Mouse (Mus musculus) macrophage (primary cell): ENCODE results near the gene Get4. TPM values are rescaled to one million over a fixed set of nuclear protein-coding genes. Genes with fewer than 3 reads are reported as not detected.

ENCODE experiments used
- H3K27ac ChIP-seq: fragments of 350-480 bp; formaldehyde crosslinking; 2 replicates; pipeline ENCODE4 v1.9.0; 2021
- H3K36me3 ChIP-seq: fragments of 350-480 bp; formaldehyde crosslinking; 2 replicates; pipeline ENCODE4 v1.9.0; 2021; ENCODE audit errors: inconsistent target
- H3K4me3 ChIP-seq: fragments of 350-480 bp; formaldehyde crosslinking; 2 replicates; pipeline ENCODE4 v1.9.0; 2021; ENCODE audit errors: inconsistent target
- H3K79me2 ChIP-seq: fragments of 350-480 bp; formaldehyde crosslinking; 2 replicates; pipeline ENCODE4 v1.9.0; 2021; ENCODE audit errors: inconsistent target
- WGBS: methylation state at CpG from one replicate; pipeline ENCODE4 v1.1.7; 2026; ENCODE audit warnings: inconsistent platforms; ENCODE audit not compliant: missing documents; 5-methylcytosine and 5-hydroxymethylcytosine counted together
- polyA plus RNA-seq: library from polyadenylated mRNA; stranded (reverse); fragments of 250-400 nt; gene quantifications from 3 replicates; pipeline ENCODE4 v1.2.4, GENCODE M21; 2018; ENCODE audit warnings: inconsistent platforms

The Get4 gene
- polyA plus RNA-seq, 1 experiment from 2014 or later, result 20.1 TPM

- Histone ChIP-seq H3K4me3 (no peak overlapping the region), H3K79me2 (peaks cover 19% of the 10 kb centered on the region; the same call in 1 of the 2 replicates)
Measured at GRCm38 (mm10) chr5:139282191-139282590, 30.1 kb downstream of the Get4 start.

DNA sequence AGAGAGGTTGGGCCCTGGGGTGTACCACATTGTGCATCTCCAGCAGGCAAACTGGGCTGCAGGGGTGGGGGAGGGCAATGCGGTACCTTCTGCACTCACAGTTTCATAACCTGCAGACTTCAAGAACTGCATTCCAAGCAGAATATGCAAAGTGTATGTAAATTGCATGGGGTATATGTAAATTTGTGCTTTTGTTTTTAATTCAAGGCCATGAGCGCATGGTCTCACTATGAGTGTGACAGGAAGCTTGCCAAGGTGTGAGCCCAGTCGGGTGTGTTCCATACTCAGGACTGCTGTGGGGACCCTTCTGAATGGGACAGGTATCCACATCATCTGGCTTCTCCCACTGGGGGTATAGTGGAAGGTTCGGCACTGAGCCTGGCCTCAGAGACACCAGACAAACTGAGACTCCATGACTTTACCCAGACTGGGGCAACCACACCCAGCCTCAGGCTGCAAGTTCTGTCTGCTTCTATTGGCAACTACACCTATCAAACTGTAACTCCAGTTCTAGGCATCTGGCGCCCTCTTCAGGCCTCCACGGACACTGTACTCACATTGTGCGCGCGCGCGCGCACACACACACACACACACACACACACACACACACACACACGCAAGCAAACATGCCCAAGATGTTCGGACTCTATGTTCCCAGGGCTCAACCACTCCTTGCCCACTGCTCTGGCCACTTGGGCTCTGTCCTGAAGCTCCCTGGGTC is 31.5 kb downstream of the Get4 start:
- peaks cover 19% of the 10 kb centered on the region; the same call in 1 of the 2 replicates for H3K79me2 ChIP-seq
- no peak overlapping the region for H3K27ac ChIP-seq
- peaks cover 34% of the 10 kb centered on the region; the same call in 1 of the 2 replicates for H3K36me3 ChIP-seq
- no peak overlapping the region for H3K4me3 ChIP-seq
- 97% methylated on average over 14 of the region's 14 CpGs for WGBS

More at GRCm38 (mm10) chr5:139282191-139282590, 30.1 kb downstream of the Get4 start:
- no peak overlapping the region for H3K27ac ChIP-seq
- WGBS, result 9% methylated on average over 14 of the region's 15 CpGs
- H3K36me3 ChIP-seq, result peaks cover 38% of the 10 kb centered on the region; the same call in 1 of the 2 replicates

DNA sequence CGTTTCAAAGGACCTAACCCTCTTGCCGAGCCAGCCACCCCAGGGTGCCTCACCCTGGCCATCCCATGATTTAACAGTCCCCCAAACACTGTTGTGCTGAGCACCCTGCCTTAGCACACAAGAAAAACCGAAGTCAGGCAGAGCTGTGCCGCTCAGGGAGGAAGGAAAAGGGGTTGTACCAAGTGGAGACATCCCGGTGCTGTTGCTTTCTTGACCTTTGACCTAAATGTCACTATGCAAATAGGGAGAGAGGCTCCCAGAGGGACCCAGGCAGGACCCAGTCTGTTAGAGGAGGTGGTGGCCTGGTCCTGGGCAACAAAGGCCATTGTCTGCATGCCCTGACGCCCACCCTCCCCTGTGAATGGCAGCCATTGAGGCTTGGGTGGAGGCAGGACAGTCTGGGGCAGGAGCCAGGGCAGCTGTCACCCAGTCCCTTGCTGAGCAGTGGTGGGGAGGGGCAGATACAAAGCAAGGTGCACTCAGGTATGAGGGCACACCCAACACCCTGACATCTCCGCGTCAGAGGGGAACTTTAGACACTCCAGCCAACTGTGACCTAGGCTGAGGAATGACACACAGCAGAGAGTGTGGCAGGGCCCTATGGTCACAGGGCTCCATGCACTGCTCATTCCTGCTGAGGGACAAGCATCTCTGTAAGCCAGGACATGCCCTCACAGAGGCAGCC is 33.4 kb downstream of the Get4 start:
- peaks cover 23% of the 10 kb centered on the region; the same call in 1 of the 2 replicates for H3K79me2 ChIP-seq
- 42% methylated on average over 8 of the region's 8 CpGs for WGBS
- H3K36me3 ChIP-seq, result peaks cover 15% of the 10 kb centered on the region; the same call in 1 of the 2 replicates
- no peak overlapping the region for H3K4me3 ChIP-seq
- H3K27ac ChIP-seq, result peak overlapping the region; percentile 91

- Histone ChIP-seq H3K79me2 (peaks cover 32% of the 10 kb centered on the region; the same call in 1 of the 2 replicates), H3K36me3 (peaks cover 14% of the 10 kb centered on the region; the same call in 1 of the 2 replicates), H3K4me3 (no peak overlapping the region), H3K27ac (peak overlapping the region; percentile 91)
- WGBS, result 51% methylated on average over 14 of the region's 14 CpGs
Measured at GRCm38 (mm10) chr5:139286142-139286941, 34.2 kb downstream of the Get4 start.

- Histone ChIP-seq H3K27ac (peak overlapping the region; percentile 91), H3K79me2 (peaks cover 34% of the 10 kb centered on the region; the same call in 1 of the 2 replicates), H3K36me3 (peaks cover 21% of the 10 kb centered on the region), H3K4me3 (no peak overlapping the region)
- 2% methylated on average over 5 of the region's 5 CpGs for WGBS
Measured at GRCm38 (mm10) chr5:139287099-139287498, 35.0 kb downstream of the Get4 start.

GRCm38 (mm10) chr5:139287787-139288186 is 35.7 kb downstream of the Get4 start:
- H3K27ac ChIP-seq, result peak overlapping the region; percentile 91

DNA sequence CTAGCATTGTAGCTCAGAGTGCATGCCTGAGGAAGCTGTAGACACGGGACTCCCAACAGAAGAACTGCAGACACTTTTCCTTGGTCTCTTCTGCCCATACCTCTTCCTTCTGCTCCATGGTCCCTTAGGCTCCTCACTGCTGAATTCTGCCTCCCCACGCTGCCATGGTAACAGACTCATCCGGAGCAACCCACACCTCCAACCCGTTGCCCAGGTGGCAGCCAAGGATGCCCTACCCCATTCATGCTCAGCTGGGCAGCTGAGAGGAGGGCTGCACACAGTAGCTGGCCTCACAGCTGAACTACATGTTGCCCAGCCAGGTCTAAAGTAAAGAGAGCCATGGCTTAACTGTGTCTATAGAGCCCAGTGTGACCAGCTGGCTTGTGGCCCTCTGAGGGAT is 36.5 kb downstream of the Get4 start:
- no peak overlapping the region for H3K4me3 ChIP-seq
- H3K36me3 ChIP-seq, result peaks cover 32% of the 10 kb centered on the region
- peak overlapping the region; percentile 91 for H3K27ac ChIP-seq
- H3K79me2 ChIP-seq, result peaks cover 49% of the 10 kb centered on the region; the same call in 1 of the 2 replicates
- WGBS, result 61% methylated on average over 4 of the region's 4 CpGs

More at GRCm38 (mm10) chr5:139287787-139288186, 35.7 kb downstream of the Get4 start:
- Histone ChIP-seq H3K36me3 (peaks cover 28% of the 10 kb centered on the region), H3K4me3 (no peak overlapping the region), H3K79me2 (peaks cover 41% of the 10 kb centered on the region; the same call in 1 of the 2 replicates)
- WGBS, result 44% methylated on average over 4 of the region's 4 CpGs

GRCm38 (mm10) chr5:139290467-139291259 is 38.5 kb downstream of the Get4 start:
- H3K4me3 ChIP-seq, result no peak overlapping the region
- H3K36me3 ChIP-seq, result peaks cover 25% of the 10 kb centered on the region
- H3K27ac ChIP-seq, result no peak overlapping the region
- peaks cover 42% of the 10 kb centered on the region; the same call in 1 of the 2 replicates for H3K79me2 ChIP-seq
- WGBS, result 85% methylated on average over 11 of the region's 12 CpGs

DNA sequence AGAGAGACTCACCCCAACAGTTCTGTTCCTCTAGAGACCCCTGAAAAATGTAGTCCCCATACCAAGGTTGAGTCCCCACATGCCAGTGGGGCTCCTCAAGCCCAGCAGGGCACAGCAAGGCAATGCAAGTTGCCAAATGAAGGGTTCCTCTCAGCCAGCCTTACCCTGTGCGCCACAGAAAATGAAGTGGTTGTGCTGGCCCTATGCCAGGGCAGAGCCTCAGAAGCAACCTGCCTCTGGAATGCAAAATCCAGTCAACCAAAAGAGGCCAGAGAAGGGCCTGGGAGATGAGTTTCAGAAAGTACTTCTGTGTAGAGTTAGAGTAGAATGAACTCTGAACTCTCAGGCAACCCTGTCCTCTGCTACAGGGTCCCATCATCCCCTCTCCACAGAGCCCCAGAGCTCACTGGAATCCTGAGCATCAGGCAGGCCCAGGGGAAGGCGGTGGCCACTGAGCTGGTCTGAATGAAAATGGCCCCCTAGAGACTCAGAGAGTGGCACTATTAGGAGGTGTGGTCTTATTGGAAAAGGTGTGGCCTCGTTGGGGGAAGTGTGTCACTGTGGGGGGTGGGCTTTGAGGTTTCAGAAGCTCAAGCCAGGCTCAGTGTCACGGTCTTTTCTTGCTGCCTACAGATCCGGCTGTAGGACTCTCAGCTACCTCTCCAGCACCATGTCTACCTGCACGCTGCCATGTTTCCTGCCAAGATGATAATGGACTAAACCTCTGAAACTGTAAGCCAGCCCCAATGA is 39.9 kb downstream of the Get4 start:
- WGBS, result 87% methylated on average over 6 of the region's 6 CpGs
- no peak overlapping the region for H3K4me3 ChIP-seq
- no peak overlapping the region for H3K27ac ChIP-seq
- peaks cover 47% of the 10 kb centered on the region; the same call in 1 of the 2 replicates for H3K79me2 ChIP-seq
- peaks cover 25% of the 10 kb centered on the region for H3K36me3 ChIP-seq

DNA sequence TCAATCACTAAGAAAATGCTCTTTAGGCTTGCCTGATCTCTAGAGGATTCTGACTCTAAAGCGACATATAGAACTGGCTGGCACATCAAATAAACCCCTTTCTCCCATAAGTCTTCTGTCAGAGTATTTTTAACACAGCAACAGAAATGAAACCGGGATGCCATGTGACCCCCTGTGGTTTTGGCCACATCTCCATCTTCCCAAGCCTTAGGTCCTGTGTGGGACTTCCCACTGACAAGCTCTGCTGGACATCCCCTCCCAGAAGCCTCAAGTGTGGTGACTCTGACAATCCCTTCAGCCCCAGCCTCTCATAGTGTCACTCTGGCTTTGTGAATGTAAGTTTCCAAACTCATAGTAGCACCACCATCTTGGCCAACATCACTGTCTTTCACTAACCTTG is 42.0 kb downstream of the Get4 start:
- no peak overlapping the region for H3K4me3 ChIP-seq
- WGBS, result 11% methylated on average over 2 of the region's 2 CpGs
- H3K36me3 ChIP-seq, result peaks cover 25% of the 10 kb centered on the region
- H3K27ac ChIP-seq, result peak overlapping the region; percentile 71
- peaks cover 66% of the 10 kb centered on the region; the same call in 1 of the 2 replicates for H3K79me2 ChIP-seq

DNA sequence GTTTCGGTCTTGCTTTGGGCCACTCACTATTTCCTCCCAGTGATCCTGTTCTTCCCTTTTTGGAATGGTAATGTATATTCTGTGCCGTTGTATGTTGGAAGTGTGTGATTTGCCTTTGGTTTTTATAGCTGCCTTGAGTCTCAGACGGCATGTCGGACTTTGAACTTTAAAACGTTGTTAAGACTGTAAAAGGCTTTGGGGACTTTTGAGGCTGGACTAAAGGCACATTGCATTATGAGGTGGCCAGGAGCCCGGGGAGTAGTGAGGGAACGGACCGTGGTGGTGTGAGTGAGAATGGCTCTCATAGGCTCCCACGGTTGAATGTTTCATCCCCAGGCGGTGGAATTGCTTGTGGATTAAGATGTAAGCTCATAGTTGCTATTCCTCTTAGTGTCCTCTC is 45.0 kb downstream of the Get4 start:
- WGBS, result 94% methylated on average over 10 of the region's 10 CpGs
- Histone ChIP-seq H3K4me3 (no peak overlapping the region), H3K79me2 (peaks cover 53% of the 10 kb centered on the region; the same call in 1 of the 2 replicates), H3K27ac (no peak overlapping the region), H3K36me3 (peaks cover 11% of the 10 kb centered on the region)

DNA sequence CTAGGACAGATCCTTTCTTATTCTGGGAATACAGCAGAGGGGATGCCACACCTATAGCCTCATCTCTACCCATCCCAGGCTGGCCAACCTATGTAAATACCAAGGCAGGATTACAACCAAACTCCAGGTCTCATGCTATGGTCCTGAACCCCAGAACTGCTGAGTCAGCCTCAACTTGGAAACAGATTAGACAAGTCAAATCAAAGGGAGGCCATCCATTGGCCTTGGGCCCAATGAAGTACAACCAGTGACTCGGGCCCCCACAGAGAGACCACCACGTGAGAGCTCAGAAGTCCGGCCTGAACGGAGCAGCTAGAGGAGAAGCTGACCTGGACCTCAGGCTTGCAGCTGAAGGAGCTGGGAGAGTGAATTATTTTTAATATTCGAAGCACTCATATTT is 45.6 kb downstream of the Get4 start:
- WGBS, result 86% methylated on average over 5 of the region's 5 CpGs
- peaks cover 4% of the 10 kb centered on the region; the same call in 1 of the 2 replicates for H3K36me3 ChIP-seq
- peaks cover 52% of the 10 kb centered on the region; the same call in 1 of the 2 replicates for H3K79me2 ChIP-seq
- H3K27ac ChIP-seq, result no peak overlapping the region
- no peak overlapping the region for H3K4me3 ChIP-seq

GRCm38 (mm10) chr5:139302101-139302500 is 50.0 kb downstream of the Get4 start:
- Histone ChIP-seq H3K36me3 (peaks cover 24% of the 10 kb centered on the region), H3K27ac (no peak overlapping the region), H3K4me3 (no peak overlapping the region), H3K79me2 (peaks cover 60% of the 10 kb centered on the region; the same call in 1 of the 2 replicates)
- WGBS, result 95% methylated on average over 6 of the region's 6 CpGs
